Mouse (Mus musculus): ENCODE results near the gene Kazn. TPM values are rescaled to one million over a fixed set of nuclear protein-coding genes. Genes with fewer than 3 reads are reported as not detected.

Gene Kazn
- total and polyA plus RNA-seq, 3 experiments: 1.3 to 9.7 (median 4.2) TPM

DNA sequence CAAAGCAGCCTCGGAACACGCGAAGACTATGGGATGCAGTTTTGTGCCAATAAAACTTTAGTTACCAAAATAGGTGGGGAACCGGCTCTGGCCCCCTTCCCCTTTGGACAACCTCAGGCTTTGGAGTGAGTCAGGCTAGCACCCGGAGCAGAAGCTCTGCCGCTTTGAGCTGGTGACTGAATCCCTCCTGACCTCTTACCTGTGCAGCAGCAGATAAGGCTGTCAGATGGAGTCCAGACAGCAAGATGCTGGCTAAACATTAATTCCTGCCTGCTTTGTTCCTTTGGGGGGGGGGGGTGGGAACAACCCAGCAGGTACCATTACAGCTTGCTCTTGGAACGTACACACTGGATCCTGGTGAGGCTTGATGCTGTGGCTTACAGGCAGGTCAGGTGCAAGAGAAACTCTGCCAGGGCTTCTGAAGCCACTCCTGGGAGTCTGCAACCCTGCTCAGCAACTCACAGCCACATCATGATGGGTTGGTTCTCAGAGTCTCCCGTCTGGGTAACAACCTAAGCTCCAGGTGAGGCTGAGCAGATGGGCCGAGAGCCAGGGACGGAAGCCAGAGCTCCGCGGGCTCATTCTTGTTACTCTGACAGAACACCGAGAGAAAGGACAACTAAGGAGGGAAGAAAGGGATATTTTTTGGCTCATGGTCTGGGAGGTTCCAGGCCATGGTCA, 54.2 kb downstream of the Kazn start:
- no peaks in the 10 kb centered on the region for H3K27me3 ChIP-seq (replicated peaks)
- TF ChIP-seq GABPA (IDR thresholded peaks at IDR 0.05; ENCODE audit: insufficient replicate concordance, low read depth, low read length) (no peak), POLR2A (IDR thresholded peaks at IDR 0.05; ENCODE audit: low read depth, low read length) (no peak), CTCF (conservative IDR thresholded peaks at IDR 0.05 in 1 of 2, IDR thresholded peaks at IDR 0.05 in 1 of 2; ENCODE audit: low read depth in 2 of 2, low read length in 2 of 2) (no peak), TBP (conservative IDR thresholded peaks at IDR 0.05; ENCODE audit: low read depth, low read length) (no peak), SIN3A (IDR thresholded peaks at IDR 0.05; ENCODE audit: low read length) (no peak), ETS1 (conservative IDR thresholded peaks at IDR 0.05; ENCODE audit: low read depth, low read length) (no peak), POLR2AphosphoS2 (IDR thresholded peaks at IDR 0.05; ENCODE audit: low read depth, low read length) (no peak)
- dilution Hi-C loops (cut with MboI; ENCODE audit: extremely low pct_ligation_motif_present, extremely low pct_unique_long_range_greater_than_20kb, low sequenced_read_pairs): no loop called here

DNA sequence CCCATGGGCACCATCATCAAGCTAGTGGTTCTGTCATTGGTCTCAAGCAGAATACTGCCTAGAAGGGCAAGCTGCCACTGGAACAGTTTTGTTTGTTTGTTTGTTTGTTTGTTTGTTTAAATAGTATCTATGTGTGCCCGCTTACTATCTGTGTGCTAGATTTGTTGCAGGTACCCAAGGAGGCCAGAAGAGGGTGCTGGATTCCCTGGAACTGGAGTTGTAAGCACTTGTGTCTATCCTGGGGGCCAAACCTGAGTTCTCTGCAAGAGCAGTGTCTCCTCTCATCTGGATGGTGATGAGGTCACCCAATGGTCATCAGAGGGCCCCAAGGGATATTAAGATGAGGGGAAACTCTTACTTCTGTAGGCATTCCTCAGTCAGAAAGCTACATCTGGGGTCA, 55.6 kb downstream of the Kazn start:
- DNase-seq (ENCODE audit: extremely low read depth): no peak
- TF ChIP-seq ZMIZ1 (IDR thresholded peaks at IDR 0.05; ENCODE audit: low read depth, low read length) (no peak), CTCF (conservative IDR thresholded peaks at IDR 0.05 in 1 of 2, IDR thresholded peaks at IDR 0.05 in 1 of 2; ENCODE audit: low read depth in 2 of 2, low read length in 2 of 2) (0 out of 4 replicates have a peak, but pooled peaks of 1 of the 2 experiments have one; percentile 8)
- dilution Hi-C loops (cut with MboI; ENCODE audit: extremely low pct_ligation_motif_present, extremely low pct_unique_long_range_greater_than_20kb, low sequenced_read_pairs) (no loop called here), in situ Hi-C loops (cut with MboI; ENCODE audit: low pct_ligation_motif_present, low pct_unique_long_range_greater_than_20kb, low sequenced_read_pairs) (no loop called here)
- H3K4me3 ChIP-seq (replicated peaks in 1 of 3; ENCODE audit: low read depth in 2 of 3, low read length in 2 of 3, poor library complexity in 1 of 3): no peak overlapping the region
- H3K9ac ChIP-seq (ENCODE audit: insufficient read depth, low read depth): no peak overlapping the region
- no peak overlapping the region for H3K27ac ChIP-seq (ENCODE audit: insufficient read depth, low read depth)
- peaks cover 8 to 56% of the 10 kb centered on the region in 2 experiments; a peak in 3 of 4 replicates for H3K4me1 ChIP-seq (ENCODE audit: control insufficient read depth in 1 of 2, insufficient read depth in 2 of 2)
- H3K36me3 ChIP-seq (replicated peaks in 1 of 2; ENCODE audit: control insufficient read depth in 1 of 2, insufficient read depth in 1 of 2, low read length in 1 of 2): peaks cover 0 to 38% of the 10 kb centered on the region in 2 experiments
- no peak overlapping the region for H3K4me2 ChIP-seq (ENCODE audit: insufficient read depth, low read depth, poor library complexity, severe bottlenecking)
- no peaks in the 10 kb centered on the region for H3K9me3 ChIP-seq (replicated peaks; ENCODE audit: low read length)
- H3K79me2 ChIP-seq (replicated peaks; ENCODE audit: control insufficient read depth, extremely low read depth, insufficient read depth, poor library complexity, severe bottlenecking): no peaks in the 10 kb centered on the region
- H3K27me3 ChIP-seq (replicated peaks): no peaks in the 10 kb centered on the region

More for the DNA sequence above, 54.2 kb downstream of the Kazn start:
- no peak overlapping the region for H3K4me2 ChIP-seq (ENCODE audit: insufficient read depth, low read depth, poor library complexity, severe bottlenecking)
- H3K36me3 ChIP-seq (replicated peaks in 1 of 2; ENCODE audit: control insufficient read depth in 1 of 2, insufficient read depth in 1 of 2, low read length in 1 of 2): peaks cover 0 to 39% of the 10 kb centered on the region in 2 experiments
- H3K9me3 ChIP-seq (replicated peaks; ENCODE audit: low read length): no peaks in the 10 kb centered on the region
- H3K4me3 ChIP-seq (replicated peaks in 1 of 3; ENCODE audit: low read depth in 2 of 3, low read length in 2 of 3, poor library complexity in 1 of 3): no peak overlapping the region
- no peak overlapping the region for H3K9ac ChIP-seq (ENCODE audit: insufficient read depth, low read depth)
- H3K79me2 ChIP-seq (replicated peaks; ENCODE audit: control insufficient read depth, extremely low read depth, insufficient read depth, poor library complexity, severe bottlenecking): no peaks in the 10 kb centered on the region
- H3K27ac ChIP-seq (ENCODE audit: insufficient read depth, low read depth): no peak overlapping the region
- in situ Hi-C loops (cut with MboI; ENCODE audit: low pct_ligation_motif_present, low pct_unique_long_range_greater_than_20kb, low sequenced_read_pairs): no loop called here
- DNase-seq (ENCODE audit: extremely low read depth): no peak
- peaks cover 8 to 54% of the 10 kb centered on the region in 2 experiments; a peak in 3 of 4 replicates for H3K4me1 ChIP-seq (ENCODE audit: control insufficient read depth in 1 of 2, insufficient read depth in 2 of 2)

DNA sequence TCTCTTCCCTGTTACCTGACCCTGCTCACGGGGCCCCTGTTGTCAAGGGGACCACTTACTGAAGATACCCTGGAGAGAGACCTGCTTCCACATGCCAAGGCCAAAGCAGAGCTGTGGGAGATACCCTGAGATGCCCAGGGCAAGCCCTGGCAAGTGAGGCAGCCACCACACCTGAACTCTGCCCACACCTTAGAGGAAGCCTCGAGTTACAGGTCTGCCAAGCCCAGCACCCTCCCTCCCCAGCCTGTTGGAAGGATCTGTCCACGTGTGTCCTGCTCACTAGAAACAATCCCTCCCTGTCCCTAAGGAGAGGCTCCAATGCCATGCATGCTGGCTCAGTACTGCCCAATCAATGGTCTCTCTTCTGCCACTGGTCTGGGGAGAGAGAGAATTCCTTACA, 56.2 kb downstream of the Kazn start:
- Histone ChIP-seq H3K9me3 (replicated peaks; ENCODE audit: low read length) (peaks cover 2% of the 10 kb centered on the region), H3K9ac (ENCODE audit: insufficient read depth, low read depth) (no peak overlapping the region), H3K4me2 (ENCODE audit: insufficient read depth, low read depth, poor library complexity, severe bottlenecking) (no peak overlapping the region), H3K4me3 (replicated peaks in 1 of 3; ENCODE audit: low read depth in 2 of 3, low read length in 2 of 3, poor library complexity in 1 of 3) (no peak overlapping the region), H3K36me3 (replicated peaks in 1 of 2; ENCODE audit: control insufficient read depth in 1 of 2, insufficient read depth in 1 of 2, low read length in 1 of 2) (peaks cover 0 to 38% of the 10 kb centered on the region in 2 experiments), H3K27ac (ENCODE audit: insufficient read depth, low read depth) (no peak overlapping the region), H3K27me3 (replicated peaks) (no peaks in the 10 kb centered on the region), H3K79me2 (replicated peaks; ENCODE audit: control insufficient read depth, extremely low read depth, insufficient read depth, poor library complexity, severe bottlenecking) (no peaks in the 10 kb centered on the region), H3K4me1 (ENCODE audit: control insufficient read depth in 1 of 2, insufficient read depth in 2 of 2) (peaks cover 8 to 55% of the 10 kb centered on the region in 2 experiments; a peak in 3 of 4 replicates)
- dilution Hi-C loops (cut with MboI; ENCODE audit: extremely low pct_ligation_motif_present, extremely low pct_unique_long_range_greater_than_20kb, low sequenced_read_pairs) (no loop called here), in situ Hi-C loops (cut with MboI; ENCODE audit: low pct_ligation_motif_present, low pct_unique_long_range_greater_than_20kb, low sequenced_read_pairs) (no loop called here)
- TF ChIP-seq BHLHE40 (IDR thresholded peaks at IDR 0.05; ENCODE audit: low read depth, low read length) (no peak), MAZ (IDR thresholded peaks at IDR 0.05; ENCODE audit: low read depth, low read length) (no peak), NELFE (IDR thresholded peaks at IDR 0.05; ENCODE audit: low read depth, low read length) (no peak), JUND (conservative IDR thresholded peaks at IDR 0.05; ENCODE audit: low read depth, low read length) (no peak)
- DNase-seq (ENCODE audit: extremely low read depth): no peak

Data from CH12.LX (cell line).